Mouse (Mus musculus) B cell, adult 67 days (primary cell): ENCODE data around the gene Txndc2. TPM values are rescaled to one million over a fixed set of nuclear protein-coding genes. Genes with fewer than 3 reads are reported as not detected.

ENCODE experiments used
- total RNA-seq, 2 experiments: library from RNA; stranded (reverse); gene quantifications; 4 replicates each; pipeline ENCODE4 v1.2.4; 2023

Gene Txndc2
- total RNA-seq, result not detected

GRCm38 (mm10) chr17:65641734-65642218 is at the start of gene Txndc2:
Txndc2 (minus strand) TSS chr17:65642168.

GRCm38 (mm10) chr17:65613463-65614412 is 28.2 kb downstream of the Txndc2 start, which contains the start of gene Vapa:
Vapa (minus strand) TSS chr17:65613555.

Other genes with a start within 250 kb of the Txndc2 start
- gene Tmem232, start 101.4 kb downstream of the Txndc2 start, total RNA-seq, result not detected
- gene Vapa, start 28.6 kb downstream of the Txndc2 start, total RNA-seq, result 10 to 100 TPM; 69.3 to 80.1 TPM
- gene Rab31, start 130.6 kb upstream of the Txndc2 start, total RNA-seq, result 10 to 100 TPM; 19.0 to 22.0 TPM
- gene Ppp4r1, start 140.4 kb upstream of the Txndc2 start, total RNA-seq, result 10 to 100 TPM; 93.0 to 95.8 TPM
- gene Ralbp1, start 243.6 kb upstream of the Txndc2 start, total RNA-seq, result 10 to 100 TPM; 41.6 to 48.3 TPM